Mouse (Mus musculus) ovary, postnatal 14 days (tissue): ENCODE measurements around the gene Gm17361.
"Not testable (repeated sequence)": the region's sequence is repeated elsewhere in the genome, so short reads cannot be mapped to it uniquely, and the experiment has no call there.

Source experiments
- DNase-seq: peaks from one replicate; pipeline ENCODE4 v3.0.0; 2022; ENCODE audit warnings: low spot score

Gene Gm17361

DNA sequence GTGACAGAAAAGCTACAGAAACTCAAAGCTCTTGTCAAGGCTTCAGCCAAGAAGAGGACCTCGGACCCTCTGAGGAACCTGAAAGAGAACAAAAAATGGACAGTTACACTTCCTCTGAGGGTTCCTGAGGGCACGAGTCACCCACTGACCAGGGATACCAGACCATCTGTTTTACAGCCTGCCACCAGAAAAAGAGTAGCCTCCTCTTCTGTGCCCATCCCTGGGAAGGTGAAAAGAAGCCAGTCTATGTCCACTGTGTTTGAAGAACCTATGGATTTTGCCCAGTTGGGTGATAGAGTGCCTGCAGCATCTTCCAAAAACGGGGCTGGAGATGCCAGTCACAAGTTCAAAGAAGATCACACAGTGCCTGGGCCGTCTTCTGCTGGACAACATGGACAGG is at the start of gene Gm17361:
Gene Gm17361 (plus strand): TSS at position 301 of the 400 bp plus-strand sequence.
- not testable (repeated sequence) for DNase-seq
